Mouse (Mus musculus): ENCODE measurements around the gene Prkn.

Gene Prkn

GRCm38 (mm10) chr17:10997291-10997690 is 157.1 kb downstream of the Prkn start:
- no peak for DNase-seq

GRCm38 (mm10) chr17:11023371-11023770 is 183.2 kb downstream of the Prkn start:
- DNase-seq, result no peak

GRCm38 (mm10) chr17:11029348-11029747 is 189.2 kb downstream of the Prkn start:
- no peak for DNase-seq

GRCm38 (mm10) chr17:11030936-11031335 is 190.8 kb downstream of the Prkn start:
- no peak for DNase-seq

GRCm38 (mm10) chr17:11032366-11032765 is 192.2 kb downstream of the Prkn start:
- no peak for DNase-seq

GRCm38 (mm10) chr17:11033594-11033993 is 193.4 kb downstream of the Prkn start:
- DNase-seq, result no peak

GRCm38 (mm10) chr17:11038272-11038671 is 198.1 kb downstream of the Prkn start:
- DNase-seq, result no peak

GRCm38 (mm10) chr17:11058986-11059385 is 218.8 kb downstream of the Prkn start:
- DNase-seq, result no peak

- no peak for DNase-seq
These were observed 227.0 kb downstream of the Prkn start for GRCm38 (mm10) chr17:11067076-11067703.

GRCm38 (mm10) chr17:11067704-11068475 is 227.7 kb downstream of the Prkn start:
- peak; percentile 25 for DNase-seq

GRCm38 (mm10) chr17:11070996-11071395 is 230.8 kb downstream of the Prkn start:
- no peak for DNase-seq

- peak; percentile 29 for DNase-seq
These were observed 236.2 kb downstream of the Prkn start for GRCm38 (mm10) chr17:11076319-11076903.

GRCm38 (mm10) chr17:11086492-11086891 is 246.3 kb downstream of the Prkn start:
- DNase-seq, result no peak

GRCm38 (mm10) chr17:11087088-11087487 is 246.9 kb downstream of the Prkn start:
- DNase-seq, result no peak

- no peak for DNase-seq
These were observed 247.6 kb downstream of the Prkn start for GRCm38 (mm10) chr17:11087823-11088222.

GRCm38 (mm10) chr17:11089361-11089760 is 249.2 kb downstream of the Prkn start:
- DNase-seq, result no peak

- DNase-seq, result no peak
These were observed 252.7 kb downstream of the Prkn start for GRCm38 (mm10) chr17:11092900-11093299.

GRCm38 (mm10) chr17:11093321-11093720 is 253.1 kb downstream of the Prkn start:
- DNase-seq, result no peak

GRCm38 (mm10) chr17:11107007-11107406 is 266.8 kb downstream of the Prkn start:
- DNase-seq, result no peak

GRCm38 (mm10) chr17:11107916-11108315 is 267.7 kb downstream of the Prkn start:
- DNase-seq, result no peak

GRCm38 (mm10) chr17:11117508-11117907 is 277.3 kb downstream of the Prkn start:
- no peak for DNase-seq

- no peak for DNase-seq
These were observed 283.9 kb downstream of the Prkn start for GRCm38 (mm10) chr17:11124048-11124447.

GRCm38 (mm10) chr17:11127217-11127616 is 287.0 kb downstream of the Prkn start:
- DNase-seq, result no peak

GRCm38 (mm10) chr17:11130919-11131318 is 290.7 kb downstream of the Prkn start:
- no peak for DNase-seq
